Comparison of ENCODE assay signal across 9 mouse cellular contexts in the genomic region with DNA sequence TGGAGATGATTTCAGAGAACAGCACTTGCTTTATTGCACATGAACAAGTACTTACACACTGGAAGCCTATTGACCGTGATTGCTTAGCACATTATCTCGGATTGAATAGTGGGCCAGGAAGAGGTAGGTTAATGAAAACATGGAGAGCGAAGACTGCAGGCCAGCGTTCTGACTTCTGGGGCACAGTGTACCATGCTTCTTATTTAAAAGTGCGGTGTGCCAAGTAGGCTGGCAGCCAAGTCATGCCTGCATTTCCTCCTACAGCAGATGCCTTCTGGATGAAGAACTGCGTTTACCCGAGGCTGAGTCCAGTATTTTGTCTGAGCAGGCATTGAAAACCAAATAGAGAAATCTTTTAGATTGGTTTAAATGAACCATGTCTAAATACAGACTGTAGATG. TPM values are rescaled to one million over a fixed set of nuclear protein-coding genes. Genes with fewer than 3 reads are reported as not detected.
DNase-seq lines count a peak whose midpoint lies in the region; ATAC-seq lines count a peak whose summit lies in the region.
"Had no signal": no experiment of that assay in that cellular context is flagged by ENCODE, and none has a peak within 500 bp of the region (broad histone marks: within the 10 kb centered on the region; RNA-seq: fewer than 3 reads in every experiment).

No protein-coding gene starts in this region.

- no peak for DNase-seq in forebrain, embryonic 11.5 days (ENCODE audit: low spot score)
- peak; percentile 60 for DNase-seq in ovary, adult 18-20 months (ENCODE audit: low spot score)
- DNase-seq in ovary, postnatal 10 days (ENCODE audit: low spot score): no peak
- no peak for DNase-seq in intestine, embryonic 14.5 days (ENCODE audit: low spot score)
- DNase-seq in embryo, embryonic 10.5 days (ENCODE audit: low spot score): no peak
- DNase-seq in MN1 (ENCODE audit: low spot score): no peak

- H3K27me3 ChIP-seq in forebrain, embryonic 15.5 days: no peaks in the 10 kb centered on the region
- H3K27me3 ChIP-seq in forebrain, embryonic 11.5 days (ENCODE audit: control insufficient read depth, insufficient read depth, low read length): no peaks in the 10 kb centered on the region
- no peaks in the 10 kb centered on the region for H3K27me3 ChIP-seq in intestine, embryonic 14.5 days (replicated peaks; ENCODE audit: control insufficient read depth, insufficient read depth, low read length)
- H3K27me3 ChIP-seq in neural tube, embryonic 13.5 days: no peaks in the 10 kb centered on the region

- H3K9me3 ChIP-seq in forebrain, embryonic 15.5 days: no peaks in the 10 kb centered on the region
- H3K9me3 ChIP-seq in forebrain, embryonic 11.5 days (ENCODE audit: control insufficient read depth, low read length): no peaks in the 10 kb centered on the region
- H3K9me3 ChIP-seq in intestine, embryonic 14.5 days (ENCODE audit: control insufficient read depth, low read length): no peaks in the 10 kb centered on the region
- no peaks in the 10 kb centered on the region for H3K9me3 ChIP-seq in neural tube, embryonic 13.5 days

- H3K27ac ChIP-seq in forebrain, embryonic 15.5 days (replicated peaks): no peak overlapping the region; the same call in 1 of the 2 replicates
- no peak overlapping the region for H3K27ac ChIP-seq in forebrain, embryonic 11.5 days (ENCODE audit: low read depth, low read length)
- H3K27ac ChIP-seq in intestine, embryonic 14.5 days (ENCODE audit: low read depth): peak overlapping the region; percentile 34; the same call in 1 of the 2 replicates
- peak overlapping the region; percentile 56 for H3K27ac ChIP-seq in neural tube, embryonic 13.5 days (replicated peaks)
- H3K27ac ChIP-seq: kidney, postnatal 0 days had no signal

- H3K4me2 ChIP-seq in forebrain, embryonic 15.5 days (replicated peaks): no peak overlapping the region
- no peak overlapping the region for H3K4me2 ChIP-seq in forebrain, embryonic 11.5 days (ENCODE audit: low read depth, low read length, severe bottlenecking)
- no peak overlapping the region for H3K4me2 ChIP-seq in intestine, embryonic 14.5 days (ENCODE audit: low read length)
- H3K4me2 ChIP-seq in neural tube, embryonic 13.5 days: no peak overlapping the region

- WGBS in forebrain, embryonic 15.5 days: 27% methylated on average over 7 of the region's 7 CpGs
- 90% methylated on average over 7 of the region's 7 CpGs for whole genome bisulfite sequencing in forebrain, embryonic 11.5 days
- WGBS in intestine, embryonic 14.5 days: 42% methylated on average over 7 of the region's 7 CpGs
- 42% methylated on average over 7 of the region's 7 CpGs for WGBS in neural tube, embryonic 13.5 days

- no peaks in the 10 kb centered on the region for H3K36me3 ChIP-seq in forebrain, embryonic 15.5 days
- H3K36me3 ChIP-seq in forebrain, embryonic 11.5 days (ENCODE audit: control insufficient read depth, insufficient read depth, low read length): no peaks in the 10 kb centered on the region
- H3K36me3 ChIP-seq in intestine, embryonic 14.5 days (ENCODE audit: control insufficient read depth, insufficient read depth, low read length): no peaks in the 10 kb centered on the region
- no peaks in the 10 kb centered on the region for H3K36me3 ChIP-seq in neural tube, embryonic 13.5 days

- no peak overlapping the region for H3K4me3 ChIP-seq in forebrain, embryonic 15.5 days
- H3K4me3 ChIP-seq in forebrain, embryonic 11.5 days (ENCODE audit: low read depth, low read length): no peak overlapping the region
- no peak overlapping the region for H3K4me3 ChIP-seq in intestine, embryonic 14.5 days (ENCODE audit: low read depth, low read length)
- H3K4me3 ChIP-seq in neural tube, embryonic 13.5 days: no peak overlapping the region

- peaks cover 20% of the 10 kb centered on the region for H3K4me1 ChIP-seq in forebrain, embryonic 15.5 days
- no peaks in the 10 kb centered on the region for H3K4me1 ChIP-seq in forebrain, embryonic 11.5 days (replicated peaks; ENCODE audit: control insufficient read depth, insufficient read depth, low read length)
- H3K4me1 ChIP-seq in intestine, embryonic 14.5 days (replicated peaks; ENCODE audit: control insufficient read depth, insufficient read depth, low read length): peaks cover 12% of the 10 kb centered on the region; the same call in 1 of the 2 replicates
- H3K4me1 ChIP-seq in neural tube, embryonic 13.5 days (replicated peaks): peaks cover 28% of the 10 kb centered on the region

- no peak overlapping the region for H3K9ac ChIP-seq in forebrain, embryonic 15.5 days (replicated peaks)
- H3K9ac ChIP-seq in forebrain, embryonic 11.5 days (ENCODE audit: low read length): no peak overlapping the region
- H3K9ac ChIP-seq in intestine, embryonic 14.5 days (ENCODE audit: low read length): no peak overlapping the region
- H3K9ac ChIP-seq in neural tube, embryonic 13.5 days: no peak overlapping the region

- ATAC-seq in forebrain, embryonic 15.5 days (replicated peaks): peak; percentile 62
- ATAC-seq in forebrain, embryonic 11.5 days (replicated peaks; ENCODE audit: low FRiP score): no peak
- ATAC-seq in intestine, embryonic 14.5 days (replicated peaks; ENCODE audit: low FRiP score, low TSS enrichment, low read depth): 0 out of 2 replicates have a peak, but pooled peaks have one; percentile 34
- ATAC-seq in neural tube, embryonic 13.5 days (ENCODE audit: low read depth): peak; percentile 64; the same call in 1 of the 2 replicates

RNA-seq across cellular contexts. Expression of gene Gm6993, which starts 27.0 kb away (rescaled TPM):
- not detected in 2 replicates for polyA plus RNA-seq in forebrain, embryonic 15.5 days (2015; fragmentation: Nextera tagmentation; extraction: Ambion mirVana)
- not detected in 2 replicates for polyA plus RNA-seq in forebrain, embryonic 11.5 days (2014; fragmentation: Nextera tagmentation; extraction: Ambion mirVana)
- not detected in 2 replicates for polyA plus RNA-seq in intestine, embryonic 14.5 days (2014; fragmentation: Nextera tagmentation; extraction: Ambion mirVana)
- polyA plus RNA-seq in neural tube, embryonic 13.5 days (2015; fragmentation: Nextera tagmentation; extraction: Ambion mirVana): not detected in 2 replicates
- polyA plus RNA-seq: kidney, postnatal 0 days had no signal

RNA-seq across cellular contexts. Expression of gene Lamb1, which starts 51.5 kb away (rescaled TPM):
- polyA plus RNA-seq in forebrain, embryonic 15.5 days (2015; fragmentation: Nextera tagmentation; extraction: Ambion mirVana): 18.3 and 19.1 TPM in 2 replicates
- polyA plus RNA-seq in forebrain, embryonic 11.5 days (2014; fragmentation: Nextera tagmentation; extraction: Ambion mirVana): 22.4 and 24.4 TPM in 2 replicates
- polyA plus RNA-seq in intestine, embryonic 14.5 days (2014; fragmentation: Nextera tagmentation; extraction: Ambion mirVana): 96.3 and 102 TPM in 2 replicates
- polyA plus RNA-seq in neural tube, embryonic 13.5 days (2015; fragmentation: Nextera tagmentation; extraction: Ambion mirVana): 27.9 and 31.0 TPM in 2 replicates

Comparison
In these comparisons a context has a peak if more than half of its experiments do, and no peak if none do; other contexts are left out.
1. H3K27ac ChIP-seq: peak in intestine, embryonic 14.5 days (single experiment) and neural tube, embryonic 13.5 days (single experiment); none in forebrain, embryonic 15.5 days (single experiment) and forebrain, embryonic 11.5 days (single experiment).